Mouse (Mus musculus): ENCODE measurements around the gene Rasip1.

Gene Rasip1

GRCm38 (mm10) chr7:45685811-45686210, 58.5 kb downstream of the Rasip1 start:
- DNase-seq (ENCODE audit: low read depth, low spot score), result peak; percentile 44

- DNase-seq (ENCODE audit: low read depth, low spot score), result no peak
Measured at GRCm38 (mm10) chr7:45686841-45687240, 59.6 kb downstream of the Rasip1 start.

Data from mesoderm, embryonic 11.5 days (tissue).